Mouse (Mus musculus) forebrain, embryonic 14.5 days (tissue): ENCODE data around the gene Ccdc6. TPM values are rescaled to one million over a fixed set of nuclear protein-coding genes. Genes with fewer than 3 reads are reported as not detected.
"Not testable (repeated sequence)": the region's sequence is repeated elsewhere in the genome, so short reads cannot be mapped to it uniquely, and the experiment has no call there.

Source experiments
- ATAC-seq: fragments of 200-750 bp; cut with Nextera tagmentation; 2 replicates; pipeline ENCODE4 v1.8.0; 2017; ENCODE audit warnings: mild to moderate bottlenecking, moderate library complexity
- DNase-seq: peaks from one replicate; pipeline ENCODE4 v3.0.0-alpha.2; 2015; ENCODE audit warnings: low spot score
- H3K27ac ChIP-seq: fragments of 300-500 bp; sonication (generic); 2 replicates; pipeline ENCODE4 v1.5.1; 2014; ENCODE audit warnings: low read depth, mild to moderate bottlenecking, control low read depth, low read length, moderate library complexity
- H3K27me3 ChIP-seq: fragments of 300-500 bp; sonication (generic); replicated peaks from 2 replicates; pipeline ENCODE4 v1.6.1; 2014; ENCODE audit warnings: low read length, control low read depth, mixed read lengths; ENCODE audit not compliant: control insufficient read depth, insufficient read depth
- H3K36me3 ChIP-seq: fragments of 300-500 bp; sonication (generic); 2 replicates; pipeline ENCODE4 v1.6.1; 2014; ENCODE audit warnings: low read length, control low read depth; ENCODE audit not compliant: control insufficient read depth, insufficient read depth
- H3K4me1 ChIP-seq: fragments of 300-500 bp; sonication (generic); 2 replicates; pipeline ENCODE4 v1.6.1; 2014; ENCODE audit warnings: antibody characterized with exemption, low read length, control low read depth; ENCODE audit not compliant: control insufficient read depth, insufficient read depth
- H3K4me2 ChIP-seq: fragments of 300-500 bp; sonication (generic); 2 replicates; pipeline ENCODE4 v1.6.1; 2014; ENCODE audit warnings: mild to moderate bottlenecking, control low read depth, low read length
- H3K4me3 ChIP-seq: fragments of 300-500 bp; sonication (generic); 2 replicates; pipeline ENCODE4 v1.5.1; 2014; ENCODE audit warnings: low read depth, low read length, control low read depth
- H3K9ac ChIP-seq: fragments of 300-500 bp; sonication (generic); 2 replicates; pipeline ENCODE4 v1.6.1; 2014; ENCODE audit warnings: mild to moderate bottlenecking, low read length, control low read depth, moderate library complexity
- H3K9me3 ChIP-seq: fragments of 300-500 bp; sonication (generic); replicated peaks from 2 replicates; pipeline ENCODE4 v1.6.1; 2016; ENCODE audit warnings: low read length, control low read depth, mixed read lengths; ENCODE audit not compliant: control insufficient read depth
- WGBS: fragments of 180-500 bp; shearing (Covaris S2); extraction: QIAGEN DNeasy Blood & Tissue Kit; methylation state at CpG from one replicate; pipeline ENCODE4 v1.1.7; 2014; 5-methylcytosine and 5-hydroxymethylcytosine counted together
- polyA plus RNA-seq: library from polyadenylated mRNA; unstranded; fragments of >200 nt; fragmentation: Nextera tagmentation; extraction: Ambion mirVana; gene quantifications from 2 replicates; pipeline ENCODE4 v1.2.1, GENCODE M21; 2014

Ccdc6 gene
- polyA plus RNA-seq, 1 experiment from 2014 or later, result 22.8 TPM

DNA sequence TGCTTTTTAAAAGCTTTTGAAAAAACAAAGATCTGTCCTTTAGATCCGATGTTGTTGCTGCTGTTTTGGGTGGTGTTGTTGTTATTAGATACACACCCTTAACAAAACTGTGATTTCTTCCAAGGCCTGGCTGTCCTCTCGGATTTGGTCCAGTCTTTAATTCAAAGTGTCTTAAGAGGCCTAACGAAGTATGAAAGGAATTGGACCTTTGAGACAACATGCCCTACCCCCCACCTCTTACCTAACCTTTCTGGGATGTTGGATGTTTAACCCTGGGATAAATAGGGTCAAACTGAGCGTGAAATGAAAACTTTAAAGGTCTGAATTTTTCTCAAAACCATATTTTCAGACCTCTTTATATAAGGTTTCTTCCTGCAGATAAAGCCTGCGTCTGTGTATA lies 124.0 kb downstream of the Ccdc6 start:
- DNase-seq (no peak), ATAC-seq (no peak)
- Histone ChIP-seq H3K9ac (no peak overlapping the region), H3K36me3 (no peaks in the 10 kb centered on the region), H3K27ac (no peak overlapping the region), H3K4me2 (no peak overlapping the region), H3K27me3 (no peaks in the 10 kb centered on the region), H3K4me1 (no peaks in the 10 kb centered on the region), H3K4me3 (no peak overlapping the region), H3K9me3 (no peaks in the 10 kb centered on the region)
- WGBS, result 38% methylated on average over 5 of the region's 5 CpGs

DNA sequence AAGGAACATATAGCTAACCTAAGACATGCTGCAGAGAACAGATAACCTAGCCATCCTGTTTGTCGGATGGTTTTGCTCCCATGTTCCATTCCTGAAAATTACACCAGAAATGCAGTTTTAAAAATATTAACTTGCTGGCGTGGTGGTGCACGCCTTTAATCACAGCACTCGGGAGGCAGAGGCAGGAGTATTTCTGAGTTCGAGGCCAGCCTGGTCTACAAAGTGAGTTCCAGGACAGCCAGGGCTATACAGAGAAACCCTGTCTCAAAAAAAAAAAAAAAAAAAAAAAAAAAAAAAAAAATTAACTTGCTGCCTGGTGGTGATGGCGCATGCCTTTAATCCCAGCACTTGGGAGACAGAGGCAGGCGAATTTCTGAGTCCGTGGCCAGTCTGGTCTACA lies 125.3 kb downstream of the Ccdc6 start:
- not testable (repeated sequence) for DNase-seq, H3K36me3 ChIP-seq, H3K27me3 ChIP-seq, H3K27ac ChIP-seq, H3K9ac ChIP-seq, H3K9me3 ChIP-seq, H3K4me2 ChIP-seq, H3K4me3 ChIP-seq, H3K4me1 ChIP-seq, ATAC-seq
- 93% methylated on average over 8 of the region's 8 CpGs for WGBS

- Histone ChIP-seq H3K9ac (no peak overlapping the region), H3K4me1 (no peaks in the 10 kb centered on the region), H3K36me3 (no peaks in the 10 kb centered on the region), H3K27me3 (no peaks in the 10 kb centered on the region), H3K27ac (no peak overlapping the region), H3K4me3 (no peak overlapping the region), H3K4me2 (no peak overlapping the region), H3K9me3 (no peaks in the 10 kb centered on the region)
- 89% methylated on average over 6 of the region's 6 CpGs for WGBS
- no peak for DNase-seq
- ATAC-seq, result no peak
Observed at GRCm38 (mm10) chr10:70224571-70224970, 127.7 kb downstream of the Ccdc6 start.

GRCm38 (mm10) chr10:70225760-70226159 lies 128.8 kb downstream of the Ccdc6 start:
- Histone ChIP-seq H3K36me3 (no peaks in the 10 kb centered on the region), H3K9ac (no peak overlapping the region), H3K27ac (no peak overlapping the region), H3K27me3 (no peaks in the 10 kb centered on the region), H3K4me3 (no peak overlapping the region), H3K4me2 (no peak overlapping the region), H3K9me3 (no peaks in the 10 kb centered on the region), H3K4me1 (no peaks in the 10 kb centered on the region)
- ATAC-seq (no peak), DNase-seq (peak; percentile 17)
- 81% methylated on average over 6 of the region's 6 CpGs for WGBS

GRCm38 (mm10) chr10:70226608-70227007 lies 129.7 kb downstream of the Ccdc6 start:
- ATAC-seq, result no peak
- no peaks in the 10 kb centered on the region for H3K36me3 ChIP-seq
- H3K9ac ChIP-seq, result no peak overlapping the region
- H3K9me3 ChIP-seq, result no peaks in the 10 kb centered on the region
- H3K4me1 ChIP-seq, result no peaks in the 10 kb centered on the region
- H3K4me2 ChIP-seq, result no peak overlapping the region
- no peaks in the 10 kb centered on the region for H3K27me3 ChIP-seq
- no peak for DNase-seq
- H3K4me3 ChIP-seq, result no peak overlapping the region
- no peak overlapping the region for H3K27ac ChIP-seq

DNA sequence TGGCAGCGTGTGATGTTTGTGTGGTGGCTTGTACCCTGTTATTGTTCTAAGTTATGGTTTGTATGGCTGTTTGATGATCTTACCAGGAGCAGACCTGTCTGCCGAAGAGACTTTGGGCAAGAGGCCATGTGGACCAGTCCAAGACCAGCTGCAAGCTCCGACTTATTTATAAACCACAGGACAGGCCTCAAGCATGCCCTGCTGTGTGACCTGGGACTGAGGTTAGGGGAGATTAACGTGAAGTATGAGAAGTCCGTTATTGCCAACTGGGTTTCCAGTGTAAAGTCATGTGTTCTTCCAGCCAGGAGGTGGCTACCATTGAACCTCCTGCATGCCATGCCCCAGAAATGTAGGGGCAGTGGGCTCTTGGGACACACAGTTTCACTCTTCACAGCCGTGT lies 133.4 kb downstream of the Ccdc6 start:
- H3K27ac ChIP-seq, result no peak overlapping the region
- no peaks in the 10 kb centered on the region for H3K4me1 ChIP-seq
- no peak overlapping the region for H3K4me2 ChIP-seq
- 88% methylated on average over 6 of the region's 6 CpGs for WGBS
- H3K36me3 ChIP-seq, result no peaks in the 10 kb centered on the region
- H3K27me3 ChIP-seq, result no peaks in the 10 kb centered on the region
- DNase-seq, result no peak
- no peak overlapping the region for H3K9ac ChIP-seq
- no peak overlapping the region for H3K4me3 ChIP-seq
- H3K9me3 ChIP-seq, result no peaks in the 10 kb centered on the region
- ATAC-seq, result no peak

- H3K27me3 ChIP-seq, result 0 out of 2 replicates have a peak, but pooled peaks cover 2% of the 10 kb centered on the region
- H3K4me1 ChIP-seq, result no peaks in the 10 kb centered on the region
- 62% methylated on average over 2 of the region's 2 CpGs for WGBS
- no peak overlapping the region for H3K4me3 ChIP-seq
- H3K36me3 ChIP-seq, result no peaks in the 10 kb centered on the region
- H3K9ac ChIP-seq, result no peak overlapping the region
- no peaks in the 10 kb centered on the region for H3K9me3 ChIP-seq
- no peak overlapping the region for H3K4me2 ChIP-seq
- no peak for DNase-seq
- ATAC-seq, result no peak
- no peak overlapping the region for H3K27ac ChIP-seq
Observed at GRCm38 (mm10) chr10:70237936-70238335, 141.0 kb downstream of the Ccdc6 start.

Other genes with a start within 250 kb of the Ccdc6 start
- gene Mrln, start 107.5 kb downstream of the Ccdc6 start, polyA plus RNA-seq, result 0.83 TPM in 1 of 2 replicates, not detected in the other
- gene Slc16a9, start 148.0 kb downstream of the Ccdc6 start, polyA plus RNA-seq, result 1.4 and 1.8 TPM in 2 replicates